Mouse (Mus musculus) retina, postnatal 7 days (tissue): ENCODE results near the gene Ccdc6.
A peak's percentile ranks its signal among the peaks of the same experiment; 100 is the strongest.

Experiments used
- DNase-seq: peaks from one replicate; pipeline ENCODE4 v3.0.0-alpha.2; 2012; ENCODE audit warnings: low read depth, low spot score

The Ccdc6 gene

GRCm38 (mm10) chr10:70132087-70132560, 35.2 kb downstream of the Ccdc6 start:
- no peak for DNase-seq

- DNase-seq, result no peak
Measured at GRCm38 (mm10) chr10:70132714-70133113, 35.8 kb downstream of the Ccdc6 start.

- no peak for DNase-seq
Measured at GRCm38 (mm10) chr10:70133188-70133587, 36.3 kb downstream of the Ccdc6 start.

GRCm38 (mm10) chr10:70135680-70136079, 38.8 kb downstream of the Ccdc6 start:
- DNase-seq, result no peak

- DNase-seq, result no peak
Measured at GRCm38 (mm10) chr10:70137652-70138051, 40.7 kb downstream of the Ccdc6 start.

- no peak for DNase-seq
Measured at GRCm38 (mm10) chr10:70138150-70138549, 41.2 kb downstream of the Ccdc6 start.

- DNase-seq, result peak; percentile 46
Measured at GRCm38 (mm10) chr10:70139368-70139767, 42.4 kb downstream of the Ccdc6 start.

- no peak for DNase-seq
Measured at GRCm38 (mm10) chr10:70140414-70140813, 43.5 kb downstream of the Ccdc6 start.

- no peak for DNase-seq
Measured at GRCm38 (mm10) chr10:70142623-70143022, 45.7 kb downstream of the Ccdc6 start.

GRCm38 (mm10) chr10:70144004-70144557, 47.2 kb downstream of the Ccdc6 start:
- no peak for DNase-seq

- DNase-seq, result no peak
Measured at GRCm38 (mm10) chr10:70145873-70146272, 49.0 kb downstream of the Ccdc6 start.

GRCm38 (mm10) chr10:70149093-70149492, 52.2 kb downstream of the Ccdc6 start:
- no peak for DNase-seq

GRCm38 (mm10) chr10:70150301-70150700, 53.4 kb downstream of the Ccdc6 start:
- DNase-seq, result no peak

- no peak for DNase-seq
Measured at GRCm38 (mm10) chr10:70151171-70151570, 54.2 kb downstream of the Ccdc6 start.

GRCm38 (mm10) chr10:70152190-70152743, 55.3 kb downstream of the Ccdc6 start:
- DNase-seq, result no peak

- no peak for DNase-seq
Measured at GRCm38 (mm10) chr10:70153810-70154209, 56.9 kb downstream of the Ccdc6 start.

GRCm38 (mm10) chr10:70156431-70157165, 59.7 kb downstream of the Ccdc6 start:
- no peak for DNase-seq

- DNase-seq, result no peak
Measured at GRCm38 (mm10) chr10:70159651-70160320, 62.9 kb downstream of the Ccdc6 start.

GRCm38 (mm10) chr10:70160811-70161210, 63.9 kb downstream of the Ccdc6 start:
- DNase-seq, result no peak

- no peak for DNase-seq
Measured at GRCm38 (mm10) chr10:70161504-70161903, 64.6 kb downstream of the Ccdc6 start.

- no peak for DNase-seq
Measured at GRCm38 (mm10) chr10:70163681-70164080, 66.8 kb downstream of the Ccdc6 start.

- DNase-seq, result no peak
Measured at GRCm38 (mm10) chr10:70165877-70166276, 69.0 kb downstream of the Ccdc6 start.
